Mouse (Mus musculus): ENCODE data around the gene Adamts7. TPM values are rescaled to one million over a fixed set of nuclear protein-coding genes. Genes with fewer than 3 reads are reported as not detected.
A peak's percentile ranks its signal among the peaks of the same experiment; 100 is the strongest.

Gene Adamts7
- polyA plus RNA-seq, 1 experiment, result 3.1 TPM

GRCm38 (mm10) chr9:90204396-90204915 is 41.6 kb downstream of the Adamts7 start:
- H3K27ac ChIP-seq (ENCODE audit: control insufficient read depth, insufficient read depth, low read depth, low read length, poor library complexity), result no peak overlapping the region
- 90% methylated on average over 8 of the region's 8 CpGs for WGBS
- H3K4me3 ChIP-seq (replicated peaks; ENCODE audit: control insufficient read depth, low read depth, low read length), result no peak overlapping the region
- no peaks in the 10 kb centered on the region; the same call in 1 of the 2 replicates for H3K4me1 ChIP-seq (ENCODE audit: control insufficient read depth, insufficient read depth, low read length)
- TF ChIP-seq POLR2A (IDR thresholded peaks at IDR 0.05; ENCODE audit: borderline replicate concordance, control insufficient read depth, low read depth, low read length) (no peak), CTCF (IDR thresholded peaks at IDR 0.05; ENCODE audit: control insufficient read depth, insufficient read depth, low read length) (peak; percentile 50; the same call in 1 of the 2 replicates)

GRCm38 (mm10) chr9:90206500-90206899 is 43.6 kb downstream of the Adamts7 start:
- 49% methylated on average over 2 of the region's 2 CpGs for WGBS
- Histone ChIP-seq H3K4me1 (ENCODE audit: control insufficient read depth, insufficient read depth, low read length) (no peaks in the 10 kb centered on the region; the same call in 1 of the 2 replicates), H3K27ac (ENCODE audit: control insufficient read depth, insufficient read depth, low read depth, low read length, poor library complexity) (no peak overlapping the region), H3K4me3 (replicated peaks; ENCODE audit: control insufficient read depth, low read depth, low read length) (no peak overlapping the region)
- TF ChIP-seq CTCF (IDR thresholded peaks at IDR 0.05; ENCODE audit: control insufficient read depth, insufficient read depth, low read length) (peak; percentile 95), POLR2A (IDR thresholded peaks at IDR 0.05; ENCODE audit: borderline replicate concordance, control insufficient read depth, low read depth, low read length) (no peak)

- 77% methylated on average over 8 of the region's 8 CpGs for WGBS
Measured at GRCm38 (mm10) chr9:90207808-90208207, 44.9 kb downstream of the Adamts7 start.

GRCm38 (mm10) chr9:90208655-90209054 is 45.8 kb downstream of the Adamts7 start:
- no peak overlapping the region for H3K4me3 ChIP-seq (replicated peaks; ENCODE audit: control insufficient read depth, low read depth, low read length)
- no peaks in the 10 kb centered on the region for H3K4me1 ChIP-seq (ENCODE audit: control insufficient read depth, insufficient read depth, low read length)
- TF ChIP-seq POLR2A (IDR thresholded peaks at IDR 0.05; ENCODE audit: borderline replicate concordance, control insufficient read depth, low read depth, low read length), result no peak
- TF ChIP-seq CTCF (IDR thresholded peaks at IDR 0.05; ENCODE audit: control insufficient read depth, insufficient read depth, low read length), result no peak
- H3K27ac ChIP-seq (ENCODE audit: control insufficient read depth, insufficient read depth, low read depth, low read length, poor library complexity), result no peak overlapping the region
- WGBS, result 58% methylated on average over 6 of the region's 6 CpGs

More at GRCm38 (mm10) chr9:90207808-90208207, 44.9 kb downstream of the Adamts7 start:
- Histone ChIP-seq H3K27ac (ENCODE audit: control insufficient read depth, insufficient read depth, low read depth, low read length, poor library complexity) (no peak overlapping the region), H3K4me1 (ENCODE audit: control insufficient read depth, insufficient read depth, low read length) (no peaks in the 10 kb centered on the region), H3K4me3 (replicated peaks; ENCODE audit: control insufficient read depth, low read depth, low read length) (no peak overlapping the region)
- TF ChIP-seq CTCF (IDR thresholded peaks at IDR 0.05; ENCODE audit: control insufficient read depth, insufficient read depth, low read length) (no peak), POLR2A (IDR thresholded peaks at IDR 0.05; ENCODE audit: borderline replicate concordance, control insufficient read depth, low read depth, low read length) (no peak)

GRCm38 (mm10) chr9:90213127-90213526 is 50.3 kb downstream of the Adamts7 start:
- TF ChIP-seq POLR2A (IDR thresholded peaks at IDR 0.05; ENCODE audit: borderline replicate concordance, control insufficient read depth, low read depth, low read length), result no peak
- TF ChIP-seq CTCF (IDR thresholded peaks at IDR 0.05; ENCODE audit: control insufficient read depth, insufficient read depth, low read length), result no peak
- Histone ChIP-seq H3K4me3 (replicated peaks; ENCODE audit: control insufficient read depth, low read depth, low read length) (no peak overlapping the region), H3K27ac (ENCODE audit: control insufficient read depth, insufficient read depth, low read depth, low read length, poor library complexity) (no peak overlapping the region), H3K4me1 (ENCODE audit: control insufficient read depth, insufficient read depth, low read length) (no peaks in the 10 kb centered on the region)
- WGBS, result 86% methylated on average over 3 of the region's 3 CpGs

- Histone ChIP-seq H3K27ac (ENCODE audit: control insufficient read depth, insufficient read depth, low read depth, low read length, poor library complexity) (no peak overlapping the region), H3K4me3 (replicated peaks; ENCODE audit: control insufficient read depth, low read depth, low read length) (no peak overlapping the region), H3K4me1 (ENCODE audit: control insufficient read depth, insufficient read depth, low read length) (no peaks in the 10 kb centered on the region)
- WGBS, result 81% methylated on average over 11 of the region's 11 CpGs
- no peak for TF ChIP-seq CTCF (IDR thresholded peaks at IDR 0.05; ENCODE audit: control insufficient read depth, insufficient read depth, low read length)
- TF ChIP-seq POLR2A (IDR thresholded peaks at IDR 0.05; ENCODE audit: borderline replicate concordance, control insufficient read depth, low read depth, low read length), result no peak
Measured at GRCm38 (mm10) chr9:90216259-90217001, 53.6 kb downstream of the Adamts7 start.

GRCm38 (mm10) chr9:90217501-90217900 is 54.6 kb downstream of the Adamts7 start:
- no peaks in the 10 kb centered on the region for H3K4me1 ChIP-seq (ENCODE audit: control insufficient read depth, insufficient read depth, low read length)
- H3K27ac ChIP-seq (ENCODE audit: control insufficient read depth, insufficient read depth, low read depth, low read length, poor library complexity), result no peak overlapping the region
- H3K4me3 ChIP-seq (replicated peaks; ENCODE audit: control insufficient read depth, low read depth, low read length), result no peak overlapping the region
- TF ChIP-seq POLR2A (IDR thresholded peaks at IDR 0.05; ENCODE audit: borderline replicate concordance, control insufficient read depth, low read depth, low read length), result no peak
- TF ChIP-seq CTCF (IDR thresholded peaks at IDR 0.05; ENCODE audit: control insufficient read depth, insufficient read depth, low read length), result no peak
- WGBS, result 86% methylated on average over 4 of the region's 4 CpGs

GRCm38 (mm10) chr9:90222275-90222674 is 59.4 kb downstream of the Adamts7 start:
- no peak overlapping the region for H3K27ac ChIP-seq (ENCODE audit: control insufficient read depth, insufficient read depth, low read depth, low read length, poor library complexity)
- WGBS, result 85% methylated on average over 3 of the region's 3 CpGs
- H3K4me1 ChIP-seq (ENCODE audit: control insufficient read depth, insufficient read depth, low read length), result no peaks in the 10 kb centered on the region; the same call in 1 of the 2 replicates
- H3K4me3 ChIP-seq (replicated peaks; ENCODE audit: control insufficient read depth, low read depth, low read length), result no peak overlapping the region
- no peak for TF ChIP-seq POLR2A (IDR thresholded peaks at IDR 0.05; ENCODE audit: borderline replicate concordance, control insufficient read depth, low read depth, low read length)
- no peak for TF ChIP-seq CTCF (IDR thresholded peaks at IDR 0.05; ENCODE audit: control insufficient read depth, insufficient read depth, low read length)
